Mouse (Mus musculus) kidney, postnatal 10 days (tissue): ENCODE results near the gene Fau.

Experiments used
- DNase-seq: peaks from one replicate; pipeline ENCODE4 v3.0.0; 2021; ENCODE audit warnings: mixed read lengths

The Fau gene

GRCm38 (mm10) chr19:6046294-6047153, 11.1 kb upstream of the Fau start, which contains the start of gene Syvn1:
Gene Syvn1 (plus strand): TSS chr19:6046576.
- DNase-seq: peak; percentile 93

- DNase-seq: no peak
These were observed 10.3 kb upstream of the Fau start for GRCm38 (mm10) chr19:6047154-6047898.

GRCm38 (mm10) chr19:6047899-6048166, 9.8 kb upstream of the Fau start:
- DNase-seq: no peak

- no peak for DNase-seq
These were observed 8.8 kb upstream of the Fau start for GRCm38 (mm10) chr19:6048681-6049410.

- no peak for DNase-seq
These were observed 5.1 kb upstream of the Fau start for GRCm38 (mm10) chr19:6052516-6052915.

GRCm38 (mm10) chr19:6054296-6054695, 3.3 kb upstream of the Fau start:
- DNase-seq: no peak

GRCm38 (mm10) chr19:6056696-6057095, 948 bp upstream of the Fau start:
- no peak for DNase-seq

GRCm38 (mm10) chr19:6058513-6058912, 869 bp downstream of the Fau start:
- DNase-seq: no peak

- no peak for DNase-seq
These were observed 1.3 kb downstream of the Fau start for GRCm38 (mm10) chr19:6058966-6059365.

GRCm38 (mm10) chr19:6061021-6061533, 3.4 kb downstream of the Fau start, which contains the start of gene Znhit2:
Gene Znhit2 (plus strand): TSS chr19:6061192.
- DNase-seq: peak; percentile 96

- peak; percentile 73 for DNase-seq
These were observed 4.1 kb downstream of the Fau start for GRCm38 (mm10) chr19:6061641-6062302.

GRCm38 (mm10) chr19:6062418-6062817, 4.8 kb downstream of the Fau start:
- no peak for DNase-seq

GRCm38 (mm10) chr19:6063081-6063480, 5.4 kb downstream of the Fau start:
- DNase-seq: no peak

GRCm38 (mm10) chr19:6066571-6066970, 8.9 kb downstream of the Fau start:
- DNase-seq: no peak

GRCm38 (mm10) chr19:6067011-6067723, 9.5 kb downstream of the Fau start:
- peak; percentile 89 for DNase-seq

GRCm38 (mm10) chr19:6067724-6068415, 10.2 kb downstream of the Fau start, which contains the start of gene Tm7sf2:
Gene Tm7sf2 (minus strand): TSS chr19:6068373.
- peak; percentile 95 for DNase-seq

GRCm38 (mm10) chr19:6068951-6069350, 11.3 kb downstream of the Fau start:
- DNase-seq: no peak

- DNase-seq: no peak
These were observed 12.2 kb downstream of the Fau start for GRCm38 (mm10) chr19:6069851-6070250.

GRCm38 (mm10) chr19:6070571-6071250, 13.1 kb downstream of the Fau start:
- peak; percentile 10 for DNase-seq

- peak; percentile 18 for DNase-seq
These were observed 13.6 kb downstream of the Fau start for GRCm38 (mm10) chr19:6071261-6071660.

- no peak for DNase-seq
These were observed 16.2 kb downstream of the Fau start for GRCm38 (mm10) chr19:6073889-6074288.
